Mouse (Mus musculus): ENCODE measurements around the gene Wdhd1. TPM values are rescaled to one million over a fixed set of nuclear protein-coding genes. Genes with fewer than 3 reads are reported as not detected.
A peak's percentile ranks its signal among the peaks of the same experiment; 100 is the strongest.

Gene Wdhd1
- polyA plus RNA-seq, 1 experiment from 2014 or later: 39.0 TPM

DNA sequence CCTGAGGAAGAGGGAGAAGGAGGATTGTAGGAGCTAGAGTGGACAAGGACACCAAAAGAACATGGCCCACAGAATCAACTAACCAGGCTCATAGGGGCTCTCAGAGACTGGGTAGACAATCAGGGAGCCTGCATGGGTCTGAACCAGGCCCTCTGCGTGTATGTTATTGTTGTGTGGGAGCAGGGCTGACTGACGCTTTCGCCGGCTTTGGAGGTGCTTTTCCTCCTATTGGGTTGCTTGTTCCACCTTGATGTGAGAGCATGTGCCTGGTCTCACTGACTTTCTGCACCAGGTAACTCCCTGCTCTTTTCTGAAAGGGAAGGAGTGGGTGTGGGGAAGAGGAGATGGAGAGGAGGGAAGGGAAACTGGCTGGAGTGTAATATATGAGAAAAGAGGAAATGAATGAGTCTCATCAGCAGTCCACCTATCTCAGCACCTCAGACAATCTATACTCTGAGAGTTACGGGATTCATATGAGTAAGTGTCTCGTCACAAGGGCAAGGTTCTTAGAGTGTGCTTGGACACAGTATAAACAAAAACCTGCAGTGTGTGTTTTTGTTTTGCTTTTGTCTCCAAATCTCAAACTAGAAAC, 28.3 kb upstream of the Wdhd1 start:
- Histone ChIP-seq H3K4me3 (ENCODE audit: low read depth, low read length) (no peak overlapping the region), H3K4me1 (ENCODE audit: control insufficient read depth, insufficient read depth, low read length) (peaks cover under 1% of the 10 kb centered on the region), H3K27ac (ENCODE audit: low read length) (no peak overlapping the region), H3K36me3 (ENCODE audit: control insufficient read depth, insufficient read depth, low read length) (peaks cover 15% of the 10 kb centered on the region), H3K9ac (replicated peaks; ENCODE audit: low read depth, low read length) (no peak overlapping the region), H3K9me3 (ENCODE audit: control insufficient read depth, low read depth, low read length) (no peaks in the 10 kb centered on the region), H3K27me3 (ENCODE audit: control insufficient read depth, insufficient read depth, low read length) (no peaks in the 10 kb centered on the region), H3K4me2 (replicated peaks; ENCODE audit: low read depth, low read length) (no peak overlapping the region)
- WGBS: 86% methylated on average over 6 of the region's 6 CpGs
- no peak for ATAC-seq (ENCODE audit: insufficient number of reproducible peaks, insufficient read depth, low FRiP score, low read depth)

DNA sequence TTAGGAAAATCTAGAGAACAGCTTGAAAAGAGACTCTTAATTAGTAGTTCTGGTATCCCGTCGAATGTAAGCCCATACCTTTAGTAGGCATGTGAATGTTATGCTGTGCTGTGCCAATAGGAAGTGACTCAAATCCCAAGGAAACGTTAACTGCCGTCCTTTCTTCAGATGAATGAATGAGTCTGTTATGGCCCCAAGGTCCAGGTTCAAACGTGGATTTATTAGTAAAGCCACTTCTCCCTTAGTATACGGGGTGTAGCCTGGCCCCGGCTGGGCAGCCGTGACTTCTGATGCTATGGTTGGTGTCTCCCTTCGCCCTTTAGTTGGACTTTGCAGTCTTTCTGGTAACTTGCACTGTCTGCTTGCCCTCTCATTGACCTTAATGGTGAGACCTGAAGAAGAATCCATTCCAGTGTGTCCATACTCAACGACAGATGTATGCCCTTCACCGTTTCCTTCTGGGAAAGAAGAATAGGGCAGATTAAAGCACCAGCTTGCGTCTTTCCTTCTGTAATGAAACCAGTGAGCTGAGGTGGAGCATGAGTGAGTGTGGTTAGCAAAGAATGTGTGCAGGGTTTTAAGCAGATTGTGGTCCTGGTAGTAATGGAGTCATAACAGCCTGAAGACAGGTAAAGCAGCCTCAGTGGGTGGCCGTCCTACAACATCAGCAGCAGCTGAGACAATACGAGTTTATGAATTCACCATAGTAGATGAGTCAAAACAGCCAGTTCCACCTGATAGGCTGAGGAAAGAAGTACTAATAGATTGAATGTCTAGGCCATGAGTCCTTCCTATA, 26.4 kb upstream of the Wdhd1 start:
- Histone ChIP-seq H3K27me3 (ENCODE audit: control insufficient read depth, insufficient read depth, low read length) (no peaks in the 10 kb centered on the region), H3K4me3 (ENCODE audit: low read depth, low read length) (no peak overlapping the region), H3K36me3 (ENCODE audit: control insufficient read depth, insufficient read depth, low read length) (peaks cover 6% of the 10 kb centered on the region; the same call in 1 of the 2 replicates), H3K9me3 (ENCODE audit: control insufficient read depth, low read depth, low read length) (no peaks in the 10 kb centered on the region), H3K4me1 (ENCODE audit: control insufficient read depth, insufficient read depth, low read length) (peaks cover 6% of the 10 kb centered on the region), H3K27ac (ENCODE audit: low read length) (no peak overlapping the region), H3K9ac (replicated peaks; ENCODE audit: low read depth, low read length) (no peak overlapping the region), H3K4me2 (replicated peaks; ENCODE audit: low read depth, low read length) (no peak overlapping the region)
- 79% methylated on average over 14 of the region's 14 CpGs for WGBS
- ATAC-seq (ENCODE audit: insufficient number of reproducible peaks, insufficient read depth, low FRiP score, low read depth): no peak

DNA sequence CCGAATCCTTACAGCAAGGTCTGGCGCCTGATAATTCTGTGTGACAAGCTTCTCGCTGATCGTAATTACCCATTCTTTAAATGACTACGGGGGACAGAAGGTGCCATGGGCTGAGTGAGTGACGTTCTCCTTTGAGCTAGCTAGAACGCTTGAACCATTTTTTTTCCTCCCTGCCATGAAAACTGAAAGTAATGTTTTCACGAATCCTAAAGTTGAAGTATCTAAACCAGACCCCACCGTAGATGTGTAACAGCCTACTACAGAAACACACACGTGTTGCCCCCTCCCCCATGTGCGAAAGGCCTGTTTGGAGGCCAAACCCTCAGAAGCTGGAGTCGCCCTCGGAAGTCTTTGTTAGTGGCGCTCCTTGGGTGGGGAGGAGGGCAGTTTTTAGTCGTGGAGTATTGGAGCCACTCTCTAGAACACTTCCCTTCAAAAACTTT, 22.2 kb upstream of the Wdhd1 start:
- peaks cover 9% of the 10 kb centered on the region for H3K4me1 ChIP-seq (ENCODE audit: control insufficient read depth, insufficient read depth, low read length)
- peak overlapping the region; percentile 95 for H3K27ac ChIP-seq (ENCODE audit: low read length)
- under 1% methylated on average over 15 of the region's 15 CpGs for WGBS
- H3K36me3 ChIP-seq (ENCODE audit: control insufficient read depth, insufficient read depth, low read length): peaks cover 6% of the 10 kb centered on the region; the same call in 1 of the 2 replicates
- H3K9me3 ChIP-seq (ENCODE audit: control insufficient read depth, low read depth, low read length): no peaks in the 10 kb centered on the region
- peak overlapping the region; percentile 97 for H3K4me3 ChIP-seq (ENCODE audit: low read depth, low read length)
- no peaks in the 10 kb centered on the region for H3K27me3 ChIP-seq (ENCODE audit: control insufficient read depth, insufficient read depth, low read length)
- ATAC-seq (ENCODE audit: insufficient number of reproducible peaks, insufficient read depth, low FRiP score, low read depth): peak; percentile 17; the same call in 1 of the 2 replicates
- peak overlapping the region; percentile 67 for H3K4me2 ChIP-seq (replicated peaks; ENCODE audit: low read depth, low read length)
- peak overlapping the region; percentile 98 for H3K9ac ChIP-seq (replicated peaks; ENCODE audit: low read depth, low read length)

GRCm38 (mm10) chr14:47298408-47298792, 21.7 kb upstream of the Wdhd1 start:
- H3K9ac ChIP-seq (replicated peaks; ENCODE audit: low read depth, low read length): peak overlapping the region; percentile 98
- WGBS: 1% methylated on average over 35 of the region's 38 CpGs

DNA sequence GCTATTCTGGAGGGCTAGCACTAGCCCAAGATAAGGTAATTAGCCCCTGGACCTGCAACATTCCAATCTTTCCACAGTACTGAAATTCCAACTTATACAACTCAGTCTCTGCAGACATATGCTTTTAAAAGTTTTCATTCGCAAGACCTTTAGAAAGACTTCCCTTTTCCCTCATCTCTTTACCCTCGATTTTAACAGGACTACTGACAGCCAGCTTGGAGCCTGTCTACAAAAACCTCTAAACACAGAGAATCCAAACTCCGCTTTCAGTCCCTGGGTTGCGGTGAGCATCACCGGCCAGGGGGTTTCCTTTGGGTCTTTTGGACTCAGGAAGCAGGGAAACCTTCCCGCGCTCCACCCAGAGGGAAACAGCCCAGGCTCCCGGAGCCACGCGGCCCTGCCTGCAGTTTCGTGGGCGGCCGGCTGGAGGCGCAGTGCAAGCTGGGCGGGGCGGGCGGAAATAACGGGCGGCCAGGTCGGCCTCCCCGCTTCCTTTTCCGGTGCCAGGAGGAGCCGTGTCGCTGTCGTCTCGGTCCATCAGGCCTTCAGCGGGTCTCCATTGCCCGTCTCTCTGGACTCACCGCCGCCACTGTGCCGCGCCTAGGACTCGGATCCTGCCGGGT, 21.2 kb upstream of the Wdhd1 start, which contains the start of gene Mapk1ip1l:
Gene Mapk1ip1l, plus strand, starts transcription at position 482 of the 623 bp plus-strand sequence.
- Histone ChIP-seq H3K4me3 (ENCODE audit: low read depth, low read length) (peak within 1 kb of the TSS; percentile 97), H3K36me3 (ENCODE audit: control insufficient read depth, insufficient read depth, low read length) (no peaks in the 10 kb centered on the region; the same call in 1 of the 2 replicates), H3K4me1 (ENCODE audit: control insufficient read depth, insufficient read depth, low read length) (peaks cover 9% of the 10 kb centered on the region), H3K9me3 (ENCODE audit: control insufficient read depth, low read depth, low read length) (no peaks in the 10 kb centered on the region), H3K4me2 (replicated peaks; ENCODE audit: low read depth, low read length) (peak within 1 kb of the TSS; percentile 67), H3K9ac (replicated peaks; ENCODE audit: low read depth, low read length) (peak within 1 kb of the TSS; percentile 98), H3K27me3 (ENCODE audit: control insufficient read depth, insufficient read depth, low read length) (no peaks in the 10 kb centered on the region), H3K27ac (ENCODE audit: low read length) (peak within 1 kb of the TSS; percentile 95)
- under 1% methylated on average over 34 of the region's 34 CpGs for WGBS
- peak; percentile 89 for ATAC-seq (ENCODE audit: insufficient number of reproducible peaks, insufficient read depth, low FRiP score, low read depth)

More at GRCm38 (mm10) chr14:47298408-47298792, 21.7 kb upstream of the Wdhd1 start:
- peak; percentile 73 for ATAC-seq (ENCODE audit: insufficient number of reproducible peaks, insufficient read depth, low FRiP score, low read depth)
- H3K4me2 ChIP-seq (replicated peaks; ENCODE audit: low read depth, low read length): peak overlapping the region; percentile 67
- peaks cover 5% of the 10 kb centered on the region; the same call in 1 of the 2 replicates for H3K36me3 ChIP-seq (ENCODE audit: control insufficient read depth, insufficient read depth, low read length)
- H3K4me1 ChIP-seq (ENCODE audit: control insufficient read depth, insufficient read depth, low read length): peaks cover 9% of the 10 kb centered on the region
- H3K27me3 ChIP-seq (ENCODE audit: control insufficient read depth, insufficient read depth, low read length): no peaks in the 10 kb centered on the region
- H3K4me3 ChIP-seq (ENCODE audit: low read depth, low read length): peak overlapping the region; percentile 97
- no peaks in the 10 kb centered on the region for H3K9me3 ChIP-seq (ENCODE audit: control insufficient read depth, low read depth, low read length)
- peak overlapping the region; percentile 95 for H3K27ac ChIP-seq (ENCODE audit: low read length)

- H3K9me3 ChIP-seq (ENCODE audit: control insufficient read depth, low read depth, low read length): no peaks in the 10 kb centered on the region
- H3K4me3 ChIP-seq (ENCODE audit: low read depth, low read length): no peak overlapping the region
- no peak overlapping the region for H3K9ac ChIP-seq (replicated peaks; ENCODE audit: low read depth, low read length)
- no peak for ATAC-seq (ENCODE audit: insufficient number of reproducible peaks, insufficient read depth, low FRiP score, low read depth)
- no peaks in the 10 kb centered on the region for H3K27me3 ChIP-seq (ENCODE audit: control insufficient read depth, insufficient read depth, low read length)
- H3K4me1 ChIP-seq (ENCODE audit: control insufficient read depth, insufficient read depth, low read length): peaks cover 9% of the 10 kb centered on the region
- H3K36me3 ChIP-seq (ENCODE audit: control insufficient read depth, insufficient read depth, low read length): no peaks in the 10 kb centered on the region
- H3K27ac ChIP-seq (ENCODE audit: low read length): no peak overlapping the region
- no peak overlapping the region for H3K4me2 ChIP-seq (replicated peaks; ENCODE audit: low read depth, low read length)
- 33% methylated on average over 2 of the region's 2 CpGs for WGBS
Measured at GRCm38 (mm10) chr14:47296232-47296631, 19.6 kb upstream of the Wdhd1 start.

DNA sequence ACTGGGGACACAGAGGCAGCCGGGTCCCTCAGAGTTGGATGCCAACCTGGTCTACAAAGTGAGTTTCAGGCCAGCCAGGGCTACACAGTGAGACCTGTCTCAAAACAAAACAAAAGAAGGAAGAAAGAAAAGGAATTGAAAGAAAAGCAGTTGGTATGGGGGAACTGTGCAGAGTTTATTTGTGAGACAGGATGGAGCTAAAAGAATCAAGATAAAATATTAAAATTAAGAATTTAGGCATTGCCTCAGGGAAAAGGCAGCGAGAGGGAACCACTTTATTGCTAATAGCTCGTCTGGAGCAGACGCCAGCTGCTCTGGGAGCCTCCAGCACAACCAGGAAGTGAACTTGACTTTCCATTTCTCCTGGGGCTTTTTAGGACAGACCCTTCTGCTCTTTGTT, 17.5 kb upstream of the Wdhd1 start:
- Histone ChIP-seq H3K9ac (replicated peaks; ENCODE audit: low read depth, low read length) (no peak overlapping the region), H3K36me3 (ENCODE audit: control insufficient read depth, insufficient read depth, low read length) (no peaks in the 10 kb centered on the region; the same call in 1 of the 2 replicates), H3K4me2 (replicated peaks; ENCODE audit: low read depth, low read length) (no peak overlapping the region), H3K4me3 (ENCODE audit: low read depth, low read length) (no peak overlapping the region), H3K9me3 (ENCODE audit: control insufficient read depth, low read depth, low read length) (no peaks in the 10 kb centered on the region), H3K4me1 (ENCODE audit: control insufficient read depth, insufficient read depth, low read length) (0 out of 2 replicates have a peak, but pooled peaks cover 3% of the 10 kb centered on the region), H3K27ac (ENCODE audit: low read length) (no peak overlapping the region), H3K27me3 (ENCODE audit: control insufficient read depth, insufficient read depth, low read length) (no peaks in the 10 kb centered on the region)
- 57% methylated on average over 4 of the region's 4 CpGs for WGBS
- ATAC-seq (ENCODE audit: insufficient number of reproducible peaks, insufficient read depth, low FRiP score, low read depth): no peak

GRCm38 (mm10) chr14:47291772-47292171, 15.1 kb upstream of the Wdhd1 start:
- H3K36me3 ChIP-seq (ENCODE audit: control insufficient read depth, insufficient read depth, low read length): no peaks in the 10 kb centered on the region; the same call in 1 of the 2 replicates
- 83% methylated on average over 1 of the region's 1 CpGs for WGBS
- no peak for ATAC-seq (ENCODE audit: insufficient number of reproducible peaks, insufficient read depth, low FRiP score, low read depth)
- H3K9ac ChIP-seq (replicated peaks; ENCODE audit: low read depth, low read length): no peak overlapping the region
- H3K4me1 ChIP-seq (ENCODE audit: control insufficient read depth, insufficient read depth, low read length): no peaks in the 10 kb centered on the region
- no peak overlapping the region for H3K4me2 ChIP-seq (replicated peaks; ENCODE audit: low read depth, low read length)
- no peaks in the 10 kb centered on the region for H3K9me3 ChIP-seq (ENCODE audit: control insufficient read depth, low read depth, low read length)
- no peak overlapping the region for H3K27ac ChIP-seq (ENCODE audit: low read length)
- no peak overlapping the region for H3K4me3 ChIP-seq (ENCODE audit: low read depth, low read length)
- H3K27me3 ChIP-seq (ENCODE audit: control insufficient read depth, insufficient read depth, low read length): no peaks in the 10 kb centered on the region
